Mouse (Mus musculus) thymus, postnatal 10 days (tissue): ENCODE measurements around the gene Smim11.

Experiments used
- DNase-seq, 2 experiments: peaks; one replicate each; pipeline ENCODE4 v3.0.0; 2021; ENCODE audit warnings: low spot score in 2 of 2

Gene Smim11

DNA sequence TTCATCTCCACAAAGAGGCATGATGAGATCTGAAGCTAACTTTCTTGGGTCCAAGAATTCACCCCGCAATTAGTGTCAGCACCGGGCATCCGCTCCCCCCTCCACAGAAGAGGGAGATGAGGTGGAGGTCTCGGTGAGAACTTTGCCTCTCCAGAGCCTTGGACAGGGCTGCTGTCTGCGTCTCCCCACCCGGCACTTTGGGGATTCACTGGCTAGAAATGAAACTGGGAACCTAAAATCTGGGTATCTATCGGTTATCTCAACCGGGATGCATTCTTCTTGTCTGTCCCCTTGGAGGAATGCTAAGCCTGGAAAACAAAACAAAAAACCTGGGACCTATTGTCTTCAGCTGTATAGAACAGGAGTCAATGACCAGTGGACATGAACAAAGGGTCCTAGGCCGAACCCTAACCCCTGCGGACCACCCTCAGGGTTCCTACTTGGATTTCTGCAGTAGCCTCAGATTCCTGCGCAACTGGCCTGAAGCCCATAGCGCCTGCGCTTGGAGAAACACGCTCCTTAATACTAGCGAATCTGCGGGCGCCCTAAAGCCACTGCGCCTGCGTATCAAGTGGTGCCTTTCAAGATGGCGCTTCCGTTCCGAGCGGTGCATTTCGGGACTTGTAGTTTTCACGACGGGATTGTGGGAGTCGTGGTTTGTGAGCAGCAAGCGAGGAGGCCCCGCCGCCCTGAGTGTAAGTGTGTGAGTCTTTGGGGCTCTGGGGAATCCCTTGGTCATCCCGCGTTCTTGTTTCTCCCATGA is at the start of gene Smim11:
Gene Smim11 (plus strand): TSS at position 638 of the 763 bp plus-strand sequence.
- peak; percentile 90 to 93 for DNase-seq

DNA sequence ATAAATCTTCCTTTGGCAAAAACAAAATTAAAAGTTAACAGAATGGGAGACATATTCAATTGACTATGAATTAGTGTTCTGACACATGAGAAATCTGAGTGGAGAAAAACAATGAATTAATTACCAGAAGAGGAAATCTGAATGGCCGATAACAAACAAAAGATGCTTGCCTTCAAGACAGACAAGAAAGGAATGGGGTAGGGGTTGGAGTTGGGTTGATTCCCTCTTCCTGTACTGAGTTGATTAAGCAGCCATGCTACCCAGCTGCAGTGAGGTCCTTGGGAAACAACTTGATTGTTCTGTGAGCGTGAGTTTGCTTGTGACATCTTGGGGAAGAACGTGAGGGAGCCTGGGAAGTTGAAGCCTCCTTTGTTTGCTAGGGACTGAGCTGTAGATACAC is 46.8 kb upstream of the Smim11 start:
- DNase-seq = no peak

DNA sequence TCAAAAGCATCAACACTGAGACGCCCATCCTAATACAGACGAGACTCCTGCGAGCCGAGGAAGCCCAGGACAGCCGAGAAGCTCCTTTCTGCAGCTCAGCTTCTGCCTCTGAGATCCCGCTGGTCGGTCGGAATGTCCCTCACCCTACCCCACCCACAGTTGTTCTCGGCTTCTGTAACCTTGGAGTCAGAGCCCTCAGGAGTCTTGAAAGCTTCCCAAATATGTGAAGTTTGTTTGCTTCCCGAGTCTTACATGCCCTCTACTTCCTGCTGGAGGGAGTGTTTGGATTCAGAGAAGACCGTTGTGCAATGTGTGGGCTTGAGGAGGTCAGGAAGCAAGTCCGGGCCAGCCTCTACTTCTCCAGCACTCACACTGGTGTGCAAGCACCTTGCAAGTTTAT is 33.2 kb upstream of the Smim11 start:
- DNase-seq = no peak

DNA sequence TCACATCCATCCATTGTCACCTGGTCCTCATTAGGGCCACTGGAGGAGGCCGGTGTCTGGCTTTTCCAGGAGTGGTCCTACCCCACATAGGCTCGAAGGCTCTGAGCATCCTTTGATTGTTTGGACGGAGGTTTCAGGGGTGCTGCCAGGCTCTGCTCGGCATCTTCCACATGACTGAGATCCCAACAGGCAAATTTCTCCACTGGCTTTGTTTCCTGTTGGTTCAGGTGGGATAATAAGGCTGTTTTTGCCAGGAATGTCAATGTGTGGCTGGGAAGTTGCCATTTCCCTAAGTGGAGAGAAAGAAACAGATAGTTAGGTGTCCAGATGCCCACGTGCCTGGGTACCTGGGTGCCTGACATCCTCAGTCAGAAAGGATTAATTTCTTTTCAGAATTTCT is 26.6 kb upstream of the Smim11 start:
- DNase-seq = no peak

DNA sequence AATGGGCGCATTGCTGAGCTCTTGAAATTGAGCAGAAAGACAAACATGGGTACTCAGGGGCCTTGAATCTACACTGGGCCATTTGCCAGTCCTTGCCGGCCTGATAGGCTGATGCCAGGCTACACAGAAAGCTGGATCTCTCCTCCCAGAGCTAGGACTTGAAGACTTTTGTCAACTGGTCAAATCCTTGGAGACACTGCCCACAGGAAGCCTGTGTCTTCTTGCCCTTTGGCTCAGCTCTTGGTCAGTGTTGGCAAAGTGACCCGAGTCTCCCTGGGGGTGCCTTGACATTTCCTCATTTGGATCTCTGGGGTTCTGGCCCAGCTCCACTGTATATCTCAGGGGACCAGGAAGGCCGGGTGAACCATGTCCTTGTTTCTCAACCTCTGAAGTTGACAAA is 25.6 kb upstream of the Smim11 start:
- no peak for DNase-seq

DNA sequence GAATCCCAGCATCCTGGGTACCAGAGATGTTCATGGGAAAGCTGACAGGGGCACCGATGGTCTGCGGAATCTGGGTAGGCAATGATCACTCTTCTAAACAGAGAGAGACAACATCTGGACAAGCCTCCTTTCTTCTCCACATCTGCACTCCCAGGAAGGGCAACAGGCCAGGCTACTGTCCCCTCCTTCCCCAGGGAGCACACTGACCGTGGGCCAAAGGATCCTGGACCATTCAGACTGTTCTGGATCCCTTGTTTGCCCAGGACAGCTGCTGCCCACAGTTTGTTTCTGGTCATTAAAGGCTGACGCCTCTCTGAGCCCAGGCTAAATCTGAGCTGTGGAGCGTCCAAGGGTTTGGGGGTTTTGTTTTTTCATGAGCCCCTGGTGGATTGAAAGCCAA is 18.4 kb upstream of the Smim11 start:
- DNase-seq = no peak

DNA sequence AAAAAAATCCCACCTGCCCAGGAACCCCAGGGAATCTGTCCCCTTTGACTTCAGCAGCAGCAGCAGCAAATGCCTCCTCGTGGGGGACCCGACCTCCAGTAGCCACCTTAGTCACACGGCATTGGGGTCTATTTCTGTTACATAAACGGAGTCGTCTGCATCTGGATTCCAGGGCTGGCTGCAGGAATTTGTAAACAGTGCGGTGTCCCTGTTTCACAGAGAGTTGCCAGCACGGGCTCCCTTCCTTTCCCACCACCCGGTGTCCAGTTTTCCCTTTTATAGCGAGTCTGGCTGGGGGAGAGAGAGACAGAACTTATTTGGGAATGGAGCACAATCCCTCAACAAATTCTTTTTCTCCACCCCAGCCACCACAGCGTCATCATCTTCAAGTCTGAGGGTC is 16.0 kb upstream of the Smim11 start:
- no peak for DNase-seq

DNA sequence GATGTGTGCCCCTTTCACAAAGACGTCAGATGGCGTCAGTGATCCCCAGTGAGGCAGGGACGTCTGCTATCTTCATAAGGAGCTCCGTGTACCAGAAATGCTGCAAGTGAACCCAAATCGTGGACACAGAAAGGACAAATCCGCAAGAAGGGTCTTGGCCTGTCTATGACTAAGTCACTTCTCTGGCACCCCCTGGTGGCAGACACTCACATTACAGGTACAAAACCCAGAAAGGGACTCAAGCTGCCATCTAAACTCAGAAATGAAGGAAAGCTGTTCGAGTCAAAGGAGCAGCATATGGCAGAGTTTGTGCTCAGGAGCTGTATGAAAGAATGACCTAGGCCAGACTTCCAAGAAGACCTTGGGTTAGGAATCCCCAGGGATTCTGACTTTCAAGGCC is 14.5 kb upstream of the Smim11 start:
- peak; percentile 41 to 83 for DNase-seq

DNA sequence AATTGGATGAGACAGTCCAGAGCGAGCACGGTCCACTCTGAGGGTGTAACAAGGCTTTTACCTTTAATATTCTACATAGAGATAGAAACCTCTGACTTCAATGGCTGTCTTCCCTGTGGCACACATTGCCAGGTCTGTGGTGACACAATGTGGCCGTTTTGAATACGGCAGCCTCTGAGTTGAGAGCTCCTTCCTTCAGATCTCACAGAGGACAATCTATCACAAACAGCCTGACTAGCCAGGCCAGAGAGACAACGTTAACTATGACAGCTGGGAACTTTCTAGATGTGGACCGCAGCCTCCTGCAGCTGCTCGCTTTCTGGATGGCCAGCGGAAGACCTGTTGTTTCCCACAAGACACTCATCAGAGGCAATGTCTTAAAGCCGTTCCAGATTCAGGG is 12.3 kb upstream of the Smim11 start:
- no peak for DNase-seq

DNA sequence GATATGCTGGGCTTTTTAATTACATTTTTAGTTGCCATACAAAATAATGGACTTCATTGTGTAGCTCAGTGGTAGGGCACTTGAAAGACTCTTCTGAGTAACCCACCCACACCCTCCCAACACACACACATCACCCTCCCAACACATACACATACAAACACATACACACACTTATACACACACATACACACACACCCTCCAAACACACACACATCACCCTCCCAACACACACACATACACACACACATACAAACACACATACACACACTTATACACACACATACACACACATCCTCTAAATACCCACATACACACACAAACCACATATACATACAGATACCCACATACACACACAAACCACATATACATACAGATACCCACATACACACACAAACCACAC is 11.0 kb upstream of the Smim11 start:
- no peak for DNase-seq

DNA sequence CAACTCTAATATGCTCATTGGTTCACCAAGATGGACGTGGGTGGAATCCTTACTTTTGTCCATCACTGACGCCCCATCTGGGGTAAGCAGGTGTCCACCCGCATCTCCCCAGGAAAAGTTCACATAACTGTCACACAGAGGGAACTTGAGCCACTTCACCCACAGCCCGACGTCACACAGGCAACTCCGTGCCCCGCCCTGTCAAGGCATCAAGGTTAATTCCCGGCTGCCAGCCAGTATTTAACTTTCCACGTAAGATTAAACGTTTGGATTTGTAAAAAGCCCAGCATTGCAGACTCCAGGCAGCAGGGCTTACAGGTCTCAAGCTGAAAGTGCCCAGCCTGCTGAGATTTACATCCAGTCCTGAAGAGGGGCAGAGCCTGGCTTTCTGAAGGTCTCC is 9.0 kb upstream of the Smim11 start, which contains the start of gene Kcne2:
Gene Kcne2 (plus strand): TSS at position 289 of the 400 bp plus-strand sequence.
- no peak for DNase-seq

DNA sequence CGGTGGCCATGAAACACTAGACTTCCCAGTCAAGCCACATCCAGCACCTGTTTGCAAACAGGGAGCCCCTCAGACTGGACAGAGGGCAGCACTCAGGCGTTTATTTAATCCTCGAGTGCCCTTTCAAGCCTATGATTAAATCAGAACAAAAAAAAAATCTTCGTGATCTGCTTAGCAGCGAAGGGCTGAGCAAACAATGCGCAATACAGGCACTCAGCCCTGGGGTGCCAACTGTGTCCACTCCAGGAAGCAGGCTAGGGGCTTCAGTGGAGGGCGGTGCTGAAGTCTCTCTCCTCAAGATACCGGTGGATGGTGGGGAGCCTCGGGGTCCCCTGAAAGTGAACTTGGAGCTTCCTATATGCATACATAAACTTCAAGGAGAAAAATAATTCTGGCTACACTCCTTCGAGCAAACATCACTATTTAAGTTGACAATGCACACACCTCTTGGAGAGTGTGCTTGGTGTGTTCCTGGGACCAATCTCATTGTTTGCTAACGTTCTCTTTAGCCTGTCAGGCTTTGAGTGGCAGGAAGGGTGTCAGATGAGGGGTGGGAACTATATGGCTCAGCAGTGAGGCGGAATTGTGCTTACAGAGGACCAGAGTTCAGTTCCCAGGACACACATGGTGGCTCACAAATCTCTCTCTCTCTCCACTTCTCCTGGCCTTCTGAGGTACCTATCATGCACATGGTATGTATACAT is 6.7 kb upstream of the Smim11 start:
- DNase-seq = no peak

DNA sequence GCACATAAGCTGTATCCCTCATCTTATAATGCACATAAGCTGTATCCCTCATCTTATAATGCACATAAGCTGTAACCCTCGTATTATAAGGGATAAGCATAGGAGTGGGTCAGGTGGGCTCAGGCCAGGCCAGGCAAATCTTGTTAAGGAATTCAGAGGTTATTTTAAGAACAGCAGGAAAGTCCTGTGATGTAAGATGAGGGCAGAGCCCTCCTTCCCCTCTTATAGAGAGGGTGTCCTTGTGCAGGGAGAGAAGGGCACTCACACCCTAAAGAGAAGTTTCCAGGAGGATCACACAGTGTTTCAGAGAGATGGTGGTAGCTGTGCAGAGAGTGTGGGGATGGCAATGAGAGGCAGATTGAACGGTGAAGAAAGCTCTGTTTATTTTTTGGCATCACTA is 5.8 kb upstream of the Smim11 start:
- DNase-seq = no peak

DNA sequence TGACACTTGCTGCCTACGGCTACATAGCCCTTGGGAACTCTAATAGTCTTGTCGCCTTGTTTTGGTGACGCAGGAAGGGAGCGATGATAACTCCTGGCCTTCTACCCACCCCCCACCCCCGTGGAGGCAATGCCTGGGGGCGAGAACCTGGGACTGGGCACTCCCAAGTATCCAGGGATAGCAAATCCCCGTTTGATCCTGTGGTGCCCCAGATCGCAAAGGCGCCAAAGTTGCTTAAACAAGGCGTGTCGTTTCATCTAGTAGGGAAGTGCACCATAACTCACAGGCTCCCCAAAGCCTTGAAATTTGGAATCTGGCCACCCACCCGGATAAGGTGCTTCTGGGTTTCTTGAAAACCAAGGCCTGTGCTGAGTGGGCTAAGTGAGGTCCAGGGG is 323 bp downstream of the Smim11 start:
- DNase-seq = peak in 1 of 2 experiments; percentile 9

DNA sequence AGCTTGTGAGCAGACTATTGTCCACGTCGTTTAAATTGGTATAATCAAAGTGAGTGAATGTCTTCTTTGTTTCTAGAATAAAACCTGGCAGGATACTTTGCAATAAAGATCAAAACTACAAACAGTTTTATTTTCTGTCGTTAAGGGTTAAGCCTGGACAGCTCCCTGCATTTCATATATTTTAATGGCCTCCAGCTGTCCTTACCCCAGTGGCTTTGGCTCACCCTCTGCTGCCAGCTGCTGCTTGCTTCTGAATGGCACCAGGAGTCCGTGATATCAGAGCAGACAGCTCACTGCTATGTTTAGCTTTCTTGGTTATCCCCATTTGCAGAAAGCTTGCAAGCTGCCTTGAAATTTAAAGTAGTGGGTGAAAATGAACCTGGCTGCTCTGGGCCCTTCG is 903 bp downstream of the Smim11 start:
- no peak for DNase-seq

DNA sequence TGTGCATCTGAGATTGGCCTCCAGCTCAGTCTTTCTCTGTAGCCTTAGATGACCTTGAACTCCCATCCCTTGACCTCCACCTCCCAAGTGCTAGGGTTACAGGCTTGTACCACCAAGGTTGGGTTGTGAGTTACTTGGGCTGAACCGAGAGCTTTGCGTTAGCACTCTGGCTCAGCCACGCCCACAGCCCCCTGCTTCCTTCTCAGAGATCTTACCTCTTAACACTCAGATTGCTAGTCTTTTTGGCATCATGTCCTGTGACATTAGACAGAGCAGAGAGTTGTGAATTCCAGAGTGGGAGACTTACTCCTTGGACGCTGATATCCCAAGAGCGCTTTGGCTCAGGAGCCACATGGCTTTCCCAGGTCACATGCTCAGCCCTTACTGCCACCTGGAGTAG is 1.4 kb downstream of the Smim11 start:
- no peak for DNase-seq

DNA sequence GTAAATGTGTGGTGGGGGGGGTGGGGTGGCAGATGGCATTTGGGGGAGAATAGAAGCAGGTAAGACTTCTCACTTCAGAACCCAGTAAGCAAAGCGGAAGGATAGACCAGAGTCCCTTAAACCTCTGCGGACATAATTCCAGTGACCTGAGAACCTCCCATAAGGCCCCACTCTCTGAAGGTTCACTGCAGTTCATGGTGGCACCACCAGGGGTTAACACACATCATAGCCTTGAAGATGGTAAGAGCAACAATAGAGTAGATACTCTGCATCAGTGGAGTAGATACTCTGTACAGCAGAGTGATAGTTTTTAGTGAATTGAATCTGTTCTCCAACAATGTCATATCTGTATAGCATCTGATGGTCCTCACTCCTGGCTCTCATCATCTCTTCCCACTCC is 4.4 kb downstream of the Smim11 start:
- DNase-seq = no peak

DNA sequence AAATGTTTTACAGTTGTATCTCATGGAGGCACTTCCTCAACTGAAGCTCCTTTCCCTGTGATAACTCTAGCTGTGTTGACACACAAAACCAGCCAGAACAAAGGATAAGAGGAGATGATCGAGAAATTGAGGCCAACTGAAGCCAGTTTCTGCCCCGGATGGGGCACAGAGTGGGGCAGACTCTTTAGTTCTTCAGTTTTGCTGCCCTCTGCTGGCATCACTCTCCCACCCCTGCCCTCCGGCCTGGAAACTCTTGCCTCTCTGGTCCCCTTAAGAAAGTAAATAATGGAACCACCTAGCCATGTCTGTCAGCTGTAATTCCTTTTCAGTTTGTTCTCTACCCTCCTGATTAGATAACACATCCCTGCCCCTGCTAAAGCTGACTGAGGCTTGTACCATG is 6.9 kb downstream of the Smim11 start:
- DNase-seq = no peak

DNA sequence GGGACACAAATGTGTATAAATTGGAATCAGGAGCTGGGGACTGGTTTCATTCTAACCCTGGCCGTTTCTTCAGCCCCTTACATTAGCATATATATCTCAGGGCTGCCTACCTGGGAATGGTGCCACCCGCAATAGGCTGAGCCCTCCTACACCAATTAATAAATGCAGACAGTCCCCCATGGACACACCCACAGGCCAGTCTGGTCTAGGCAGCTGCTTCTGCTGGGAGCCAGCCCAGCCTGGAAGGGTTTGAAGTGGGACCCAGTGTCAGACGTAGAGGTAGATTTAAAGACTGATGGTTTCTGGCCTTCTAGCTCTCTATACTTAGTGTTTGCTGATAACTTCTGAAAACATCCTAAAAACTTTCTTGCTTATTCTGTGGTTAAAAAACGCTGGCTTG is 8.0 kb downstream of the Smim11 start:
- no peak for DNase-seq

DNA sequence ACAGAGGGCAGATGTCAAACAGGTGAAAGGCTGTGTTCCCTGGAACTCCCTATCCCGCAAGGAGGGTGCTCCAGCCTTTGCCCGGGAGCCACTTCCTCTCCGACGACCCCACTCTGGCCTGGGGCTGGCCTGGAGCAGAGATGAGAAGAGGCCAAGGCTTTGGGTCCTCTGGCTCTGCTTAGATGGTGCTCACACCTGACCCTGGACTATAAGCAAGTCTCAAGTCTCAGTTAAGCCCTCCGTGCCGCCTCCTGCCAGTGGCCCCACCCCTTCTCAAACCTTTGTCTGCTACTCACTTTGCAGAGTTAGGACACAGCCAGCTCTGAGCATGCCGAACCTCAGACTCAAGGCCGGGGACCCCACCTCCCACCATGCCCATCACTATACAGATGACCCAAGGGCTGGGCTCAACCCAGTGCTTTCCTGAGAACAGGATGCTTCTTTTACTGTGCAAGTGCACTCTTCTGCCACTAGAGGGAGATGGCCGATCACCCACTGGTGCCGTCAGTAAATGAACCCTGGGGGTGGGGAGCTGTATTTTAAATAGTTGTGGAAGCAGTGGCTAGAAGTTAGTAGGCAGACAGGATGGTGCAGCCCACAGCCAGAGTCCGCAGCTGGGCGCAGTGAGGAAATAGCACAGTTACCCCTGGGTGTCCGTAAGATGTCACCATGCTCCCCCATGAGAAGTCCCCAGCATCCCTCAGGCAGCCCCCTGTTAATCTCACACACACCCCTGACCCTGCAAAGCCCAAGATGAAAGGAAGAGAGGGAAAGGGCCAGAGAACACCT is 13.1 kb downstream of the Smim11 start:
- peak in 1 of 2 experiments; percentile 46 for DNase-seq

DNA sequence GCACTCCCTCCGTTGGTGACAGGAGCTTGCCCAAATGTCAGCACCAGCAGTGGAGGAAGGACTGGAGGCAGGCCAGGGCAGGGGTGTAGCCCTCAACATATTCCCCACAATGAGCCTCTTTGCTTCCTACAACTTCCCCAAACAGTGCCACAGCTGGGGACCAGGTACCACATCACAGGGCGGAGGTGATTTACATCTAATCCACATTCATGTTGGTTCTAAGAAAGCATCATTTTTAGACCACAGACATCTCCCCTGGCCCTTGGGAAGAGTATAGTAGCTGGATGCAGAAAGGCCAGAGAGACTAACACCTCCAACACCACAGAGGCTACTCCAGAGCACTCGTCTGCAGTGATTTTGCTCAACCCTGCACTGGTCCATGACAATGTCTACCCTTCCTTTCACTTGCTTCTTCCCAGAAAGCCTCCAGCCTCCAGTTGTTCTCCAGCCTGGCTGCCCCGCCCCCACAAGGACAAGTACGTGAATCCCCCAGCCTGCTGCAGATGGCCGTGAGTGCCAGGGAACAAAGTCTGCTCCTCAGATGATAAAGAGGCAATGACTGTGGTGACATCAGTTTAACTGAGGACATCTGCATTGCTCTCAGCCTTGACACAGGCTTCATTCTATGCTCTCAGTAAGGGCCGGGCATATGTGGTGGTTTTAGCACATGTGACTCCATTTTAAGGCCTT is 15.1 kb downstream of the Smim11 start:
- no peak for DNase-seq
